Mouse (Mus musculus): ENCODE measurements around the gene Ptprd.

Gene Ptprd

GRCm38 (mm10) chr4:77537843-77538242 lies 673.9 kb downstream of the Ptprd start:
- DNase-seq, result no peak

- no peak for DNase-seq
These were observed 674.4 kb downstream of the Ptprd start for GRCm38 (mm10) chr4:77537336-77537735.

- no peak for DNase-seq
These were observed 676.2 kb downstream of the Ptprd start for GRCm38 (mm10) chr4:77535601-77536000.

- no peak for DNase-seq
These were observed 677.2 kb downstream of the Ptprd start for GRCm38 (mm10) chr4:77534553-77534952.

- no peak for DNase-seq
These were observed 692.6 kb downstream of the Ptprd start for GRCm38 (mm10) chr4:77519166-77519565.

GRCm38 (mm10) chr4:77513914-77514628 lies 697.7 kb downstream of the Ptprd start:
- DNase-seq, result no peak

- DNase-seq, result no peak
These were observed 698.7 kb downstream of the Ptprd start for GRCm38 (mm10) chr4:77513041-77513440.

- no peak for DNase-seq
These were observed 757.7 kb downstream of the Ptprd start for GRCm38 (mm10) chr4:77454049-77454448.

- DNase-seq, result no peak
These were observed 812.6 kb downstream of the Ptprd start for GRCm38 (mm10) chr4:77399146-77399545.

- no peak for DNase-seq
These were observed 850.0 kb downstream of the Ptprd start for GRCm38 (mm10) chr4:77361728-77362127.

- no peak for DNase-seq
These were observed 884.6 kb downstream of the Ptprd start for GRCm38 (mm10) chr4:77327198-77327597.

GRCm38 (mm10) chr4:77317060-77317680 lies 894.6 kb downstream of the Ptprd start:
- DNase-seq, result no peak

GRCm38 (mm10) chr4:77316644-77317043 lies 895.1 kb downstream of the Ptprd start:
- no peak for DNase-seq

- DNase-seq, result no peak
These were observed 901.5 kb downstream of the Ptprd start for GRCm38 (mm10) chr4:77310127-77310788.

- DNase-seq, result no peak
These were observed 928.3 kb downstream of the Ptprd start for GRCm38 (mm10) chr4:77283423-77283822.

GRCm38 (mm10) chr4:77277913-77278312 lies 933.8 kb downstream of the Ptprd start:
- DNase-seq, result no peak

- DNase-seq, result no peak
These were observed 951.8 kb downstream of the Ptprd start for GRCm38 (mm10) chr4:77259972-77260290.

GRCm38 (mm10) chr4:77259250-77259971 lies 952.4 kb downstream of the Ptprd start:
- DNase-seq, result no peak

- no peak for DNase-seq
These were observed 960.6 kb downstream of the Ptprd start for GRCm38 (mm10) chr4:77251188-77251587.

GRCm38 (mm10) chr4:77249801-77250200 lies 962.0 kb downstream of the Ptprd start:
- DNase-seq, result no peak

GRCm38 (mm10) chr4:77248918-77249317 lies 962.8 kb downstream of the Ptprd start:
- DNase-seq, result no peak

GRCm38 (mm10) chr4:77241852-77242455 lies 969.8 kb downstream of the Ptprd start:
- no peak for DNase-seq

- no peak for DNase-seq
These were observed 973.6 kb downstream of the Ptprd start for GRCm38 (mm10) chr4:77238144-77238543.
